Mouse (Mus musculus): ENCODE measurements at regions not wholly inside any gene's neighbourhood (a gene's known extent, or its start where the extent isn't known, plus 50 kb on each side); places are given as distances from the start of the nearest gene placed in this dataset.

DNA sequence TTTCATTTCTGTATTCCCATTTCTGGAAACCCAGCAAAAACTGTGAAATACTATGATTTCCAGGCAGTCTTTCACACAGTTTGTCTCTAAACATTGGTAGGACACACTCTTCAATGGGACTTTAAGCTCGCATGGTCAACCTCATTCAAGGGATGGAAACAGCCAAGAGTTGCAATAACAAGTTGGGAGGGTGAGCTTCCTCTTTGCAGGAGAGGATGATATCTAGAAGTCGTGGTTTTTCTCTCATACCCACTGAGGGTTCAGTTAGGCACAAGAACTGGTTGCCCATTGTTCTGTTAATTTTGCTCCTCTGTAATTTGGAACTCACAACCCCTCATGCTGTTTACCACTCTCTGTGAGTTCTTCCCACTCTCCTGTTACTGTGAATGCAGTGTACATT is 290.5 kb downstream of the Satb1 start:
- no peak for ATAC-seq (ENCODE audit: extremely low read depth, insufficient number of reproducible peaks, low FRiP score, poor library complexity, severe bottlenecking)

DNA sequence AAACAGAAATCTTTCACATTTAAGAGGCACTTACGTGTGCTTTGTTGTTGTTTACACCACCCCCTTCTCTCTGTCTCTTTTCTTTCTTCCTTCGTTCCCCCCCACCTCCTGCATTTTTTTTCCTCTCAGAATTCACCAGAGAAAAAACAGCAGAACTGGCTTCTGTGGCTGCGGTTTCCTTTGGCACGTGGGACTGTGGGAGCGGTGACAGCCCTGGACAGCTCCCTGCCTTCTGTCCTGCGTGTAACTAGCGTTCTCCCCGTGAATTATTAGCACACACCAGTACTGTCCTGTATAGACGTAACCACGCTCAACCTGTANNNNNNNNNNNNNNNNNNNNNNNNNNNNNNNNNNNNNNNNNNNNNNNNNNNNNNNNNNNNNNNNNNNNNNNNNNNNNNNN is 298.4 kb downstream of the Satb1 start:
- ATAC-seq (ENCODE audit: extremely low read depth, insufficient number of reproducible peaks, low FRiP score, poor library complexity, severe bottlenecking), result no peak

GRCm38 (mm10) chr17:51534270-51534669 is 298.8 kb downstream of the Satb1 start:
- no peak for ATAC-seq (ENCODE audit: extremely low read depth, insufficient number of reproducible peaks, low FRiP score, poor library complexity, severe bottlenecking)

GRCm38 (mm10) chr17:51528161-51528560 is 304.9 kb downstream of the Satb1 start:
- ATAC-seq (ENCODE audit: extremely low read depth, insufficient number of reproducible peaks, low FRiP score, poor library complexity, severe bottlenecking), result no peak

DNA sequence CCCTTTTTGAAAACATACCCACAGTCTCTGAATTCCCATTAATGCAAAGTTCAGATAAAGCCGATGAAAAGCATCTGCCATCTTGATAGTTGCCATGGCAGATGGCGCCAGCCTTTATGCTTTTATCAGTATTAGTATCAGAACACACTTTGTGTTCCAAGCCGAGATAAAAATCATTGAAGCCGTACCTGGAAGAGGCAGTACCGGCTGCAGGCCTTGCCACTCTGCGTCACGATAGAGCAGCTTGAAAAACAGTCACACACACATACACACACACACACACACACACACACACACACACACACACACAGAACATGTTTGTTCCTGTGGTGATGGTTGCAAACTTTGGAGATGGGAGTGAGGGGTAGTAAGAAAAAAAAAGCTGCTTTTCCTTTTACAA is 306.2 kb downstream of the Satb1 start:
- no peak for ATAC-seq (ENCODE audit: extremely low read depth, insufficient number of reproducible peaks, low FRiP score, poor library complexity, severe bottlenecking)

DNA sequence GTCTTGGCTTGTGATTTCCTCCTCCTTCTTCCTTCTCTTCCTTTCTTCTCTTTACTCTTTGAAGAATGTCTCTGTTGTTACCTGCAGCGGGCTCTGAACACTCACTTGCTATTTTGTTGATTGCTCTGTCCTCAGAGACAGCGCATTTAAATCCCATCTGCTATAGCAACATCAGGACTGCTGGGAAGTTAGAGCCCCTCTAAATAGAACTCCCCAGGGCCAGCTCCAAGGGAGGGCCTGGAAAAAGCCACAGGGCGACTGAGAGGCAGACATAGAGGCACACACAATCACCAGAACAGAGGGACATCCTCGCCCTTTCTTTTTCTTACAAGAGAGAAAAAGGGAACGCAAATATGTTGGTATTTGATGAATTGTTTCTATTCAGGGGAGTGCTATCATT is 306.6 kb downstream of the Satb1 start:
- no peak for ATAC-seq (ENCODE audit: extremely low read depth, insufficient number of reproducible peaks, low FRiP score, poor library complexity, severe bottlenecking)

DNA sequence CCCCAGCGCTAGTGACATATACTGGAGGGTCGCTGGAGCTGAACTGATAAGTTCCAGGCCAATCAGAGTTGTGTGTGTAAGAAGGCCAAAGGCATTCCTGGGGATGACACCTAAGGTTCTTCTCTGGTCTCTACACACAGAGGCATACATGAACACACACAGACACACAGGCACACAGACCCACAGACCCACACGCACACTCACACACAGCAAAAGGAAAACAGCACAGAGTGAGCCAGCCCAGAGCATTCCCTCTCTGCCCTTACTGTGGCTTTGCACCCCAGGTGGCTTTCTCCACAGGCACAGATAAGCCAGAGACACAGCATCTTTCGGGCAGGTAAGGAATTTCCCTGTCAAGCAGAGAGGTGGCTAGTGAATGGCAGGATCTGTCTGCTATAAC is 307.1 kb downstream of the Satb1 start:
- ATAC-seq (ENCODE audit: extremely low read depth, insufficient number of reproducible peaks, low FRiP score, poor library complexity, severe bottlenecking), result no peak

GRCm38 (mm10) chr17:51525219-51525618 is 307.9 kb downstream of the Satb1 start:
- no peak for ATAC-seq (ENCODE audit: extremely low read depth, insufficient number of reproducible peaks, low FRiP score, poor library complexity, severe bottlenecking)

DNA sequence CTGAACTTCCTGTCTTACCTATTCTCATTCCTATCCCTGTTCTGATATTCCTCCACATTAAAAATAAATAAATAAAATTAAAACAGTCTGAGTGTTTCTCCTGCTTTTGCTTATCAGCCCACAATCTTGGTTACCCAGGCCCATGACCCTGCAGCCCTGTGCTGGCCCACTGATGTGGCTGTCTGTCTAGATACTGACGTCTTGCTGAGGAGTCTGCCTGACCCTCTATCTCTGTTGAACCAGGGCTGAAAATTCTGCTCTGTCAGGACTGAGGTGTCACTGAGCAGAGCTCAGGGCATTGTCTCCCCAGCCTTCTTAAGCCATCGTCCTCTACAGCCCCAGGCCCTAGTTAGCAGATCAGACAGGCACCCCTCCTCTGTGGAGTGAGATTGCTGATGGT is 321.2 kb downstream of the Satb1 start:
- ATAC-seq (ENCODE audit: extremely low read depth, insufficient number of reproducible peaks, low FRiP score, poor library complexity, severe bottlenecking), result no peak

- ATAC-seq (ENCODE audit: extremely low read depth, insufficient number of reproducible peaks, low FRiP score, poor library complexity, severe bottlenecking), result no peak
Observed at GRCm38 (mm10) chr17:51500751-51501150, 321.6 kb upstream of the Tbc1d5 start.

GRCm38 (mm10) chr17:51499541-51499940 is 320.4 kb upstream of the Tbc1d5 start:
- no peak for ATAC-seq (ENCODE audit: extremely low read depth, insufficient number of reproducible peaks, low FRiP score, poor library complexity, severe bottlenecking)

DNA sequence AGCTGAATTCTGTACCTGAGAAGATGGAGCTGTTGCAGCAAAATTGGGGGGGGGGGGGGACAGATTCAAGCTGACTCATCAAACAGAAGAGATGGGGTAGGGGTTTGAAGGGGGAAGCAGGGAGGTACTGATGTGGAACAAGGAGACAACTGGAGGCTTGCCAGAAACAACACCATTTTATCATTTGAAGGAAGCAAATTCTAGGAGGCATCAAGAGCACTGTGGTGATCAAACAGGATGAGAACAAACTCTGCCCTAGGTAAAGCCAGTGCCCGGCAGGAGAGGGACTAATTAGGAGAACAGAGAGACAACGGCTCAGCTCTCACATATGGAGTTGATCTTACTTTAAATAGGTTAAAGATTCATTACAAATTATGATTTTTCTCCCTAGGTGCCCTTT is 315.9 kb upstream of the Tbc1d5 start:
- ATAC-seq (ENCODE audit: extremely low read depth, insufficient number of reproducible peaks, low FRiP score, poor library complexity, severe bottlenecking), result no peak

- ATAC-seq (ENCODE audit: extremely low read depth, insufficient number of reproducible peaks, low FRiP score, poor library complexity, severe bottlenecking), result no peak
Observed at GRCm38 (mm10) chr17:51489386-51489785, 310.2 kb upstream of the Tbc1d5 start.

DNA sequence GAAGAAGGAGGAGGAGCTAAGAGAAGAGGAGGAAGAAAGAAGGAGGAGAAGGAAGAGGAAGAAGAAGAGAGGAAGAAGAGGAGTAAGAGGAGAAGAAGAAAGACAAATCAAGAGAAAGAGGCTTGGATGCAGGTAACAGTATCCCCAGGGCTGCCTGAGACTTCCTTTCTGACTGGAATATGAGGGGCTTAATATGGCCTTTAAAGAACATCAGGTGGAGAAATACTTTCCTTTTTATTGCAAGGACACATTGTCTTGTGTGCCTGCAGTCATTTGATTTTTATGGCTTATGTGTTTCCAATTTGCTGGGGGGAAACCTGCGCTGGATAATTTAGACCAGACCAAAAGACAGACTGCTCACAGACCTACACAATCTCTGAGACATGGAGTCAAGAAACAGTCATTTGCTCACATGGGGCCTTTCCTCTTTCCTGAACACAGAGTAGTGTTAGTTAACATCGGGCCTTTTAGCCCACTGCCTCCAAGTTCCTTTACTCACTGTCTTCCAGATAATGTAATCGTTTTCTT is 308.8 kb upstream of the Tbc1d5 start:
- no peak for ATAC-seq (ENCODE audit: extremely low read depth, insufficient number of reproducible peaks, low FRiP score, poor library complexity, severe bottlenecking)

- ATAC-seq (ENCODE audit: extremely low read depth, insufficient number of reproducible peaks, low FRiP score, poor library complexity, severe bottlenecking), result no peak
Observed at GRCm38 (mm10) chr17:51477810-51478209, 298.7 kb upstream of the Tbc1d5 start.

DNA sequence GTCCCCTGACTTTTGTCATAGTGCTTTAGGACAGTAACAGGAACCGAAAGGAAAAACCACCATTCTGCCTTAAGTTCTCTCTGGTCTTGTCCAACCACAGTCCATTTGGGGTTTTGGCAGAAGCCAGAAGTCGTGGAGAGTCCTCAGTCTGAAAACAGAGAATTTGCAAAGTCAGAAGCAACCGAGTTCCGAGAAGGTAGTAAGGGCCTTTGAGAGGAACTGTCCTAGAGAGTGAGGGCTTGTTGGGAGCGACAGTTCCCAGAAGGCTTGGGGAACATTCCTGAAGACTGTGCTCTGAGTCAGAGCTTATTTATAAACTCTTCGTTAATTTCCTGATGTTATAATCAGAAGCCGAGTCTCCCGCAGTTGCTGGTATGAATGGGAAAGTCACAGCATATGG is 298.3 kb upstream of the Tbc1d5 start:
- no peak for ATAC-seq (ENCODE audit: extremely low read depth, insufficient number of reproducible peaks, low FRiP score, poor library complexity, severe bottlenecking)

DNA sequence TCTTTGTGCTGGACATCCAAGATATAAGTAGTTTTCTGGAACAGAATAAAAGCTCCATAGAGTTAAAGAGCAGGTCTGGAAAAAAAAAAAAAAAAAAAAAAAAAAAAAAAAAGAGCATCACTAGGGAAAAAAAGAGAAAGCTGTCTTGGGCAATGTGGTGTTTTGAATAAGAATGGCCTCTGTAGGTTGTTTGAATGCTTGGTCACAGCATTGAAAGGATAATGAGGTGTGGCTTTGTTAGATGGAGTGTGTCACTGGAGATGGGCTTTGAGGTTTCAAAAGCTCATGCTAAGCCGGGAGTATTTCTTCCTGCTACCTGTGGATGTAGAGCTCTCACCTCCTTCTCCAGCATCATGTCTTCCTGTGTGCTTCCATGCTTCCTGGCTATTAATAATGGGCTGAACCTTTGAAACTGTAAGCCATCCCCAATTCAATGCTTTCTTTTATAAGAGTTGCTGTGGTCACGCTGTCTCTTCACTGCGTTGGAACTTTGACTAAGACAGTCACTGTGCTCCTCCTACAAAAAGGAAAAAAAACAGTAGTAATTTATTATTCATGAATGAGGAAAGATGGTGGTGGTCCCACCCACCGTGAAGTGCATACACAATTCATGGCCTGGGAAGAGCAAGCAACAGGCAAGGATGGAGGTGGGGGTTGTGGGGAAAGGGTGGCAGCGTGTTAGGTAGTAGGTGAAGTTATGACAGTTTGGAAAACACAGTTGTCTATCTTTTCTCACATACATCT is 283.2 kb upstream of the Tbc1d5 start:
- no peak for ATAC-seq (ENCODE audit: extremely low read depth, insufficient number of reproducible peaks, low FRiP score, poor library complexity, severe bottlenecking)

- no peak for ATAC-seq (ENCODE audit: extremely low read depth, insufficient number of reproducible peaks, low FRiP score, poor library complexity, severe bottlenecking)
Observed at GRCm38 (mm10) chr17:51461248-51461647, 282.1 kb upstream of the Tbc1d5 start.

GRCm38 (mm10) chr17:51459119-51459518 is 280.0 kb upstream of the Tbc1d5 start:
- ATAC-seq (ENCODE audit: extremely low read depth, insufficient number of reproducible peaks, low FRiP score, poor library complexity, severe bottlenecking), result no peak

DNA sequence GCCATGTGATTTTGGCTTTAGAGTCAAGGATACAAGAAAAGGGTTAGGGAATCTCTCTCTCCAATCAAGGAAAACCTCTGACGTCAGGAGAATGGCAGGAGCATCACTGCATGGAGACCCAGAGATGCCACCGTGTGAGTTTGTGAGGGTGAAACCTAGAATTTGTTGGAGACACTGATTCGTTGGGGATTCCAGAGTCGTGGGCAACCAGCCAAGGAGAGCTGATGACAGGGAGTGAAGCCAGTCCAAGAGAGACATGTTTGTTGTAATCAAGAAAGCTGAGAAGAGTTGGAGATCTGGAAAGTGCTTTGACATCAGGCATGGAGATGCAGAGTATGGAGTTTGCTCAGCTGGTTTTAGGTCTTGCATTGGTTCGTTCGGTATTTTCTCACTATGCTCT is 236.6 kb upstream of the Tbc1d5 start:
- ATAC-seq (ENCODE audit: extremely low read depth, insufficient number of reproducible peaks, low FRiP score, poor library complexity, severe bottlenecking), result no peak

GRCm38 (mm10) chr17:51414304-51414703 is 235.2 kb upstream of the Tbc1d5 start:
- no peak for ATAC-seq (ENCODE audit: extremely low read depth, insufficient number of reproducible peaks, low FRiP score, poor library complexity, severe bottlenecking)
